10 mouse cellular contexts compared by ENCODE assay signal in the genomic region with DNA sequence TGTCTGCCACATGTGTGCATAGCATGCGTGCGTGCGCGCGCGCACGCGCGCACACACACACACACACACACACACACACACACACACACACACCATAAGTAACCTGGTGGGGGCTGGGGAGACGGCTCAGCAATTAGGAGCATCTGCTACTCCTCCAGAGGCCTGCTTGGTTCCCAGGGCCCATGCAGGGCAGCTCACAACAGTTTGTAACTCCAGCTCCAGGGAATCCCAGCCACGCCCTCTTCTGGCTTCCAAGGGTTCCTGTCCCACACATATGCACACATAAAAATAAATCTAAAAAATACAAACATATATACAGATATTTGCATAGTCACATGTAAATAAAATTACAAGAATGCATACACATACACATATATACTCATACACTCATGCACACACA. TPM values are rescaled to one million over a fixed set of nuclear protein-coding genes. Genes with fewer than 3 reads are reported as not detected.
A peak's percentile ranks its signal among the peaks of the same experiment; 100 is the strongest.
DNase-seq lines count a peak whose midpoint lies in the region; ATAC-seq and TF ChIP-seq lines count a peak whose summit lies in the region.
"Had no signal": no experiment of that assay in that cellular context is flagged by ENCODE, and none has a peak within 500 bp of the region (broad histone marks: within the 10 kb centered on the region; RNA-seq: fewer than 3 reads in every experiment).

No protein-coding gene starts in this region.

- ATAC-seq in midbrain, embryonic 11.5 days (ENCODE audit: low FRiP score): no peak
- no peak for ATAC-seq in liver, embryonic 16.5 days (ENCODE audit: low read depth)

- H3K4me3 ChIP-seq in gastrocnemius, adult 2 months: peak overlapping the region; percentile 98
- H3K4me3 ChIP-seq in midbrain, embryonic 10.5 days: 0 out of 2 replicates have a peak overlapping the region, but pooled peaks have one; percentile 65
- no peak overlapping the region for H3K4me3 ChIP-seq in midbrain, embryonic 11.5 days (ENCODE audit: low read depth, low read length)
- no peak overlapping the region for H3K4me3 ChIP-seq in liver, embryonic 16.5 days (ENCODE audit: low read depth, low read length)

- H3K9me3 ChIP-seq in midbrain, embryonic 10.5 days (replicated peaks): no peaks in the 10 kb centered on the region
- H3K9me3 ChIP-seq in midbrain, embryonic 11.5 days (ENCODE audit: control insufficient read depth, low read length): no peaks in the 10 kb centered on the region
- H3K9me3 ChIP-seq in liver, embryonic 16.5 days (replicated peaks; ENCODE audit: control insufficient read depth, low read length): no peaks in the 10 kb centered on the region

- intact Hi-C loops in gastrocnemius, adult 2 months (cut with DNase I): no loop called here

- no peak overlapping the region for H3K4me2 ChIP-seq in midbrain, embryonic 11.5 days
- peak overlapping the region; percentile 71 for H3K4me2 ChIP-seq in liver, embryonic 16.5 days (ENCODE audit: low read depth, low read length)

- peaks cover 33% of the 10 kb centered on the region for H3K27me3 ChIP-seq in midbrain, embryonic 10.5 days (ENCODE audit: low read depth, poor library complexity, severe bottlenecking)
- H3K27me3 ChIP-seq in midbrain, embryonic 11.5 days (ENCODE audit: control insufficient read depth, insufficient read depth, low read length): peaks cover 7% of the 10 kb centered on the region
- H3K27me3 ChIP-seq in liver, embryonic 16.5 days (ENCODE audit: control insufficient read depth, insufficient read depth, low read depth, low read length): no peaks in the 10 kb centered on the region

- no peak overlapping the region for H3K9ac ChIP-seq in midbrain, embryonic 11.5 days (ENCODE audit: low read length)
- H3K9ac ChIP-seq in liver, embryonic 16.5 days (ENCODE audit: low read depth, low read length): no peak overlapping the region

- DNase-seq in gastrocnemius, adult 2 months: peak; percentile 11
- no peak for DNase-seq in gastrocnemius, postnatal 25 days
- no peak for DNase-seq in midbrain, embryonic 10.5 days (ENCODE audit: low spot score)
- DNase-seq in midbrain, embryonic 11.5 days (ENCODE audit: low spot score, missing footprints): no peak
- DNase-seq in adrenal gland, postnatal 25 days: no peak
- no peak for DNase-seq in cerebellum, postnatal 36 days
- no peak for DNase-seq in embryo, embryonic 10 days (ENCODE audit: low spot score)
- DNase-seq: layer of hippocampus, postnatal 36 days; thymus, postnatal 4 days had no signal

- TF ChIP-seq CTCF in gastrocnemius, adult 2 months (IDR thresholded peaks at IDR 0.05): no peak

- H3K27ac ChIP-seq in gastrocnemius, adult 2 months: peak overlapping the region; percentile 91
- no peak overlapping the region for H3K27ac ChIP-seq in midbrain, embryonic 10.5 days (replicated peaks)
- no peak overlapping the region for H3K27ac ChIP-seq in midbrain, embryonic 11.5 days (ENCODE audit: low read depth, low read length)
- no peak overlapping the region for H3K27ac ChIP-seq in liver, embryonic 16.5 days (ENCODE audit: low read length)

- peaks cover 26% of the 10 kb centered on the region for H3K4me1 ChIP-seq in midbrain, embryonic 10.5 days
- peaks cover 8% of the 10 kb centered on the region; the same call in 1 of the 2 replicates for H3K4me1 ChIP-seq in midbrain, embryonic 11.5 days (ENCODE audit: control insufficient read depth, insufficient read depth, low read length)
- H3K4me1 ChIP-seq in liver, embryonic 16.5 days (ENCODE audit: control insufficient read depth, low read depth, low read length): peaks cover 33% of the 10 kb centered on the region

- WGBS in midbrain, embryonic 10.5 days: 94% methylated on average over 11 of the region's 11 CpGs
- 92% methylated on average over 11 of the region's 11 CpGs for WGBS in midbrain, embryonic 11.5 days
- 40% methylated on average over 11 of the region's 11 CpGs for WGBS in liver, embryonic 16.5 days (ENCODE audit: insufficient replicate concordance)

- H3K36me3 ChIP-seq in midbrain, embryonic 10.5 days: peaks cover 5% of the 10 kb centered on the region; the same call in 1 of the 2 replicates
- no peaks in the 10 kb centered on the region; the same call in 1 of the 2 replicates for H3K36me3 ChIP-seq in midbrain, embryonic 11.5 days (ENCODE audit: control insufficient read depth, insufficient read depth, low read length)
- no peaks in the 10 kb centered on the region for H3K36me3 ChIP-seq in liver, embryonic 16.5 days (ENCODE audit: control insufficient read depth, insufficient read depth)

RNA-seq across cellular contexts. Expression of gene Ralb, which starts 1.9 kb away (rescaled TPM):
- total RNA-seq in gastrocnemius, adult 2 months (2021): 1 to 10 TPM; 6.7 to 7.8 TPM
- total RNA-seq in gastrocnemius, postnatal 25 days (2021): 10 to 100 TPM in 1 of 2 experiments, 1 to 10 TPM in 1; 7.7 to 10.4 TPM
- 89.2 and 93.2 TPM in 2 replicates for polyA plus RNA-seq in midbrain, embryonic 10.5 days (2016; fragmentation: Nextera tagmentation; extraction: Ambion mirVana)
- 73.7 and 75.2 TPM in 2 replicates for polyA plus RNA-seq in midbrain, embryonic 11.5 days (2014; fragmentation: Nextera tagmentation; extraction: Ambion mirVana)
- 38.0 and 40.5 TPM in 2 replicates for polyA plus RNA-seq in liver, embryonic 16.5 days (2015; fragmentation: Nextera tagmentation; extraction: Ambion mirVana)
- total RNA-seq in adrenal gland, postnatal 25 days (2021): 66.4 and 76.2 TPM in 2 replicates

RNA-seq across cellular contexts. Expression of gene Tmem185b, which starts 23.2 kb away (rescaled TPM):
- 1 to 10 TPM; 3.4 to 5.9 TPM for total RNA-seq in gastrocnemius, adult 2 months (2021)
- total RNA-seq in gastrocnemius, postnatal 25 days (2021): 1 to 10 TPM; 3.7 to 4.3 TPM
- polyA plus RNA-seq in midbrain, embryonic 10.5 days (2016; fragmentation: Nextera tagmentation; extraction: Ambion mirVana): 21.7 and 24.1 TPM in 2 replicates
- polyA plus RNA-seq in midbrain, embryonic 11.5 days (2014; fragmentation: Nextera tagmentation; extraction: Ambion mirVana): 22.2 and 23.6 TPM in 2 replicates
- 7.3 and 7.6 TPM in 2 replicates for polyA plus RNA-seq in liver, embryonic 16.5 days (2015; fragmentation: Nextera tagmentation; extraction: Ambion mirVana)
- total RNA-seq in adrenal gland, postnatal 25 days (2021): 21.6 and 30.7 TPM in 2 replicates

Comparison
In these comparisons a context has a peak if more than half of its experiments do, and no peak if none do; other contexts are left out.
1. H3K4me3 ChIP-seq: peak in gastrocnemius, adult 2 months (single experiment) and midbrain, embryonic 10.5 days (single experiment); none in midbrain, embryonic 11.5 days (single experiment) and liver, embryonic 16.5 days (single experiment).